Mouse (Mus musculus) CH12.LX (cell line): Measurements from ENCODE around the gene Fam222b.
A peak's percentile ranks its signal among the peaks of the same experiment; 100 is the strongest.

ENCODE experiments used
- CHD1 ChIP-seq: IDR thresholded peaks from 2 replicates; pipeline ENCODE4 v1.6.1; 2012; ENCODE audit warnings: low read depth, low read length, improper control_type of control experiment, inconsistent platforms
- CTCF ChIP-seq, 2 experiments: IDR thresholded peaks in 1 of 2; conservative IDR thresholded peaks in 1 of 2; 2 replicates each; pipeline ENCODE4 v1.5.1; 2011 to 2012; ENCODE audit warnings: low read depth in 2 of 2, low read length in 2 of 2, improper control_type of control experiment in 1 of 2, inconsistent platforms in 1 of 2, mild to moderate bottlenecking in 1 of 2, moderate library complexity in 1 of 2
- MAFK ChIP-seq: IDR thresholded peaks from 2 replicates; pipeline ENCODE4 v1.6.1; 2011; ENCODE audit warnings: low read length, improper control_type of control experiment; ENCODE audit not compliant: insufficient replicate concordance
- MEF2A ChIP-seq: IDR thresholded peaks from 2 replicates; pipeline ENCODE4 v1.6.1; 2014; ENCODE audit warnings: low read depth, mild to moderate bottlenecking, inconsistent platforms, low read length, improper control_type of control experiment, borderline replicate concordance
- MXI1 ChIP-seq: IDR thresholded peaks from 2 replicates; pipeline ENCODE4 v1.6.1; 2011; ENCODE audit warnings: mild to moderate bottlenecking, low read depth, low read length, improper control_type of control experiment
- PAX5 ChIP-seq: IDR thresholded peaks from 2 replicates; pipeline ENCODE4 v1.6.1; 2012; ENCODE audit warnings: low read length, inconsistent platforms, mixed read lengths
- POLR2A ChIP-seq: IDR thresholded peaks from 2 replicates; pipeline ENCODE4 v1.6.1; 2011; ENCODE audit warnings: low read depth, mild to moderate bottlenecking, improper control_type of control experiment, low read length
- SIN3A ChIP-seq: IDR thresholded peaks from 2 replicates; pipeline ENCODE4 v1.6.1; 2012; ENCODE audit warnings: low read length, improper control_type of control experiment, inconsistent platforms
- TCF12 ChIP-seq: IDR thresholded peaks from 2 replicates; pipeline ENCODE4 v1.6.1; 2014; ENCODE audit warnings: low read depth, mild to moderate bottlenecking, inconsistent platforms, low read length, improper control_type of control experiment
- USF2 ChIP-seq: conservative IDR thresholded peaks from 2 replicates; pipeline ENCODE4 v1.6.1; 2011; ENCODE audit warnings: low read depth, low read length, improper control_type of control experiment
- ZC3H11A ChIP-seq: IDR thresholded peaks from 2 replicates; pipeline ENCODE4 v1.6.1; 2012; ENCODE audit warnings: low read depth, mild to moderate bottlenecking, inconsistent platforms, low read length, improper control_type of control experiment
- ZNF384 ChIP-seq: IDR thresholded peaks from 2 replicates; pipeline ENCODE4 v1.6.1; 2012; ENCODE audit warnings: low read depth, low read length, improper control_type of control experiment, inconsistent platforms

GRCm38 (mm10) chr11:78182961-78183844 lies 88.7 kb downstream of the Fam222b start, which contains the start of gene Rpl23a:
- TF ChIP-seq CTCF (conservative IDR thresholded peaks at IDR 0.05 in 1 of 2, IDR thresholded peaks at IDR 0.05 in 1 of 2; ENCODE audit: low read depth in 2 of 2, low read length in 2 of 2) (peak in 1 of 2 experiments; percentile 51; a peak in 2 of 4 replicates), MAFK (no peak), POLR2A (peak; percentile 99), ZC3H11A (no peak), ZNF384 (0 out of 2 replicates have a peak, but pooled peaks have one; percentile 38), MXI1 (peak; percentile 92), PAX5 (no peak), CHD1 (no peak; the same call in none of the 2 replicates), TCF12 (peak; percentile 97), MEF2A (0 out of 2 replicates have a peak, but pooled peaks have one; percentile 7), USF2 (peak; percentile 46; the same call in 1 of the 2 replicates), SIN3A (peak; percentile 79; the same call in 1 of the 2 replicates)
